In genomic region chr19:44321201-44321600, GRCm38 (mm10) we compare ENCODE assay signal across 20 mouse cellular contexts. TPM values are rescaled to one million over a fixed set of nuclear protein-coding genes. Genes with fewer than 3 reads are reported as not detected.
DNase-seq lines count a peak whose midpoint lies in the region; ATAC-seq and TF ChIP-seq lines count a peak whose summit lies in the region.
"Had no signal": no experiment of that assay in that cellular context is flagged by ENCODE, and none has a peak within 500 bp of the region (broad histone marks: within the 10 kb centered on the region; RNA-seq: fewer than 3 reads in every experiment).

No protein-coding gene starts in this region.

- WGBS in lung, postnatal 0 days: 54% methylated on average over 4 of the region's 4 CpGs

- no peak for TF ChIP-seq EP300 in lung, postnatal 0 days (IDR thresholded peaks at IDR 0.05)

- ATAC-seq in lung, postnatal 0 days: no peak
- ATAC-seq: forebrain, embryonic 15.5 days had no signal

- no peak overlapping the region for H3K4me3 ChIP-seq in lung, postnatal 0 days (ENCODE audit: low read depth, low read length)
- H3K4me3 ChIP-seq: embryonic facial prominence, embryonic 12.5 days; forebrain, embryonic 15.5 days; heart, adult 2 months; heart, embryonic 12.5 days; hindbrain, embryonic 10.5 days had no signal

- no peaks in the 10 kb centered on the region for H3K36me3 ChIP-seq in lung, postnatal 0 days (ENCODE audit: insufficient read depth, low read length)
- H3K36me3 ChIP-seq: embryonic facial prominence, embryonic 12.5 days; forebrain, embryonic 15.5 days; hindbrain, embryonic 10.5 days had no signal

- H3K9ac ChIP-seq in lung, postnatal 0 days (replicated peaks; ENCODE audit: low read depth): no peak overlapping the region
- H3K9ac ChIP-seq: embryonic facial prominence, embryonic 12.5 days; forebrain, embryonic 15.5 days; heart, embryonic 12.5 days; hindbrain, embryonic 14.5 days had no signal

- TF ChIP-seq CTCF in lung, postnatal 0 days (IDR thresholded peaks at IDR 0.05): no peak

- no peaks in the 10 kb centered on the region for H3K27me3 ChIP-seq in lung, postnatal 0 days (replicated peaks; ENCODE audit: insufficient read depth, low read length)
- H3K27me3 ChIP-seq: embryonic facial prominence, embryonic 12.5 days; forebrain, embryonic 15.5 days; heart, embryonic 12.5 days had no signal

- intact Hi-C loops in left cerebral cortex, postnatal 25 days (cut with DNase I): no loop called here

- H3K27ac ChIP-seq in lung, postnatal 0 days (ENCODE audit: low read length): no peak overlapping the region
- H3K27ac ChIP-seq: embryonic facial prominence, embryonic 12.5 days; forebrain, embryonic 15.5 days; heart, adult 2 months; hindbrain, embryonic 10.5 days; hindbrain, embryonic 14.5 days had no signal

- no peak overlapping the region for H3K4me2 ChIP-seq in lung, postnatal 0 days (replicated peaks; ENCODE audit: low read depth, low read length)
- H3K4me2 ChIP-seq: embryonic facial prominence, embryonic 12.5 days; forebrain, embryonic 15.5 days; heart, embryonic 12.5 days; hindbrain, embryonic 14.5 days had no signal

- H3K4me1 ChIP-seq in lung, postnatal 0 days (ENCODE audit: insufficient read depth, low read depth, low read length): no peaks in the 10 kb centered on the region
- H3K4me1 ChIP-seq: forebrain, embryonic 15.5 days; heart, embryonic 12.5 days; hindbrain, embryonic 10.5 days had no signal

- peak; percentile 90 for DNase-seq in heart, adult 11 months
- DNase-seq in heart, adult 8-10 months (ENCODE audit: low spot score): no peak
- peak; percentile 35 for DNase-seq in lung, postnatal 36 days
- no peak for DNase-seq in lung, postnatal 0 days (ENCODE audit: low spot score)
- peak; percentile 45 for DNase-seq in adrenal gland, postnatal 10 days
- DNase-seq in adrenal gland, postnatal 36 days: peak; percentile 60
- no peak for DNase-seq in left cerebral cortex, postnatal 25 days (ENCODE audit: low spot score in 2 of 2)
- DNase-seq: cerebellum, adult 11 months; cerebellum, adult 8-10 months; cerebellum, postnatal 14 days; embryo, embryonic 11 days; gastrocnemius, postnatal 10 days; heart, adult 2 months had no signal

- no peaks in the 10 kb centered on the region for H3K9me3 ChIP-seq in lung, postnatal 0 days (ENCODE audit: low read length)
- H3K9me3 ChIP-seq: G1E had no signal

RNA-seq across cellular contexts. Expression of gene Scd4, which starts 11.7 kb away (rescaled TPM):
- total RNA-seq in heart, adult 8-10 months (2022): 1 to 10 TPM; 2.6 to 5.1 (median 3.1) TPM
- 0.53 and 0.60 TPM in 2 replicates for polyA plus RNA-seq in lung, postnatal 0 days (2015; fragmentation: Nextera tagmentation; extraction: Ambion mirVana)
- total RNA-seq in adrenal gland, postnatal 10 days (2021): 1 to 10 TPM; 1.6 to 1.7 TPM
- 1 to 10 TPM; 5.1 to 8.5 TPM for total RNA-seq in adrenal gland, postnatal 36 days (2021)
- total RNA-seq in left cerebral cortex, postnatal 25 days (2021): 1 to 10 TPM; 2.2 to 2.3 TPM
- polyA plus RNA-seq: forebrain, embryonic 11.5 days; hindbrain, embryonic 10.5 days had no signal

RNA-seq across cellular contexts. Expression of gene Scd2, which starts 27.7 kb away (rescaled TPM):
- total RNA-seq in heart, adult 8-10 months (2022): 10 to 100 TPM in 1 of 4 experiments, 1 to 10 TPM in 3; 7.5 to 10.2 (median 9.4) TPM
- polyA plus RNA-seq in lung, postnatal 0 days (2015; fragmentation: Nextera tagmentation; extraction: Ambion mirVana): 99.3 and 118 TPM in 2 replicates
- total RNA-seq in adrenal gland, postnatal 10 days (2021): 100 to 1,000 TPM; 226 to 239 TPM
- total RNA-seq in adrenal gland, postnatal 36 days (2021): 100 to 1,000 TPM; 596 to 993 TPM
- total RNA-seq in left cerebral cortex, postnatal 25 days (2021): 100 to 1,000 TPM; 585 to 640 TPM

Comparison
In these comparisons a context has a peak if more than half of its experiments do, and no peak if none do; other contexts are left out.
1. DNase-seq: peak in heart, adult 11 months (single experiment), lung, postnatal 36 days (single experiment), adrenal gland, postnatal 10 days (single experiment) and adrenal gland, postnatal 36 days (2 of 2); none in heart, adult 8-10 months (single experiment), lung, postnatal 0 days (single experiment) and left cerebral cortex, postnatal 25 days (0 of 2).
2. RNA of gene Scd2, which starts 27.7 kb away (total RNA-seq): 596 to 993 TPM in adrenal gland, postnatal 36 days, 585 to 640 TPM in left cerebral cortex, postnatal 25 days and 226 to 239 TPM in adrenal gland, postnatal 10 days; 7.5 to 10.2 TPM in heart, adult 8-10 months; every median in the first group is over 10 times any median in the second.